In genomic region chr9:56032219-56032618, GRCm38 (mm10) we compare ENCODE assay signal across 28 mouse cellular contexts. TPM values are rescaled to one million over a fixed set of nuclear protein-coding genes. Genes with fewer than 3 reads are reported as not detected.
A peak's percentile ranks its signal among the peaks of the same experiment; 100 is the strongest.
DNase-seq lines count a peak whose midpoint lies in the region; ATAC-seq and TF ChIP-seq lines count a peak whose summit lies in the region.
"Had no signal": no experiment of that assay in that cellular context is flagged by ENCODE, and none has a peak within 500 bp of the region (broad histone marks: within the 10 kb centered on the region; RNA-seq: fewer than 3 reads in every experiment).

No protein-coding gene starts in this region.

- H3K9me3 ChIP-seq in lung, postnatal 0 days (ENCODE audit: low read length) = no peaks in the 10 kb centered on the region
- no peaks in the 10 kb centered on the region for H3K9me3 ChIP-seq in CH12.LX (replicated peaks; ENCODE audit: low read length)
- H3K9me3 ChIP-seq: embryonic facial prominence, embryonic 15.5 days; forebrain, embryonic 10.5 days; G1E; heart, embryonic 12.5 days; hindbrain, embryonic 10.5 days; hindbrain, embryonic 15.5 days had no signal

- H3K4me3 ChIP-seq in lung, postnatal 0 days (ENCODE audit: low read depth, low read length) = no peak overlapping the region
- no peak overlapping the region for H3K4me3 ChIP-seq in CH12.LX (replicated peaks in 1 of 3; ENCODE audit: low read depth in 2 of 3, low read length in 2 of 3, poor library complexity in 1 of 3)
- no peak overlapping the region for H3K4me3 ChIP-seq in left cerebral cortex, adult 2 months
- H3K4me3 ChIP-seq: embryonic facial prominence, embryonic 15.5 days; erythroblast, embryonic 14.5 days; forebrain, embryonic 10.5 days; heart, adult 2 months; heart, embryonic 12.5 days; hindbrain, embryonic 10.5 days; hindbrain, embryonic 15.5 days had no signal

- no peak for TF ChIP-seq RAD21 in CH12.LX (IDR thresholded peaks at IDR 0.05; ENCODE audit: low read depth, low read length)

- in situ Hi-C loops in CH12.LX (cut with MboI; ENCODE audit: low pct_ligation_motif_present, low pct_unique_long_range_greater_than_20kb, low sequenced_read_pairs) = no loop called here

- intact Hi-C loops in left cerebral cortex, adult 2 months (cut with DNase I) = no loop called here

- WGBS in lung, postnatal 0 days = 39% methylated on average over 3 of the region's 3 CpGs

- no peak for TF ChIP-seq POLR2A in CH12.LX (IDR thresholded peaks at IDR 0.05; ENCODE audit: low read depth, low read length)

- H3K36me3 ChIP-seq in lung, postnatal 0 days (ENCODE audit: insufficient read depth, low read length) = no peaks in the 10 kb centered on the region
- H3K36me3 ChIP-seq in CH12.LX (replicated peaks in 1 of 2; ENCODE audit: control insufficient read depth in 1 of 2, insufficient read depth in 1 of 2, low read length in 1 of 2) = no peaks in the 10 kb centered on the region
- H3K36me3 ChIP-seq: embryonic facial prominence, embryonic 15.5 days; forebrain, embryonic 10.5 days; G1E; heart, embryonic 12.5 days; hindbrain, embryonic 10.5 days; hindbrain, embryonic 15.5 days had no signal

- ATAC-seq in lung, postnatal 0 days = peak; percentile 70
- ATAC-seq: forebrain, embryonic 14.5 days; Patski had no signal

- dilution Hi-C loops in CH12.LX (cut with MboI; ENCODE audit: extremely low pct_ligation_motif_present, extremely low pct_unique_long_range_greater_than_20kb, low sequenced_read_pairs) = no loop called here

- H3K79me2 ChIP-seq in CH12.LX (replicated peaks; ENCODE audit: control insufficient read depth, extremely low read depth, insufficient read depth, poor library complexity, severe bottlenecking) = no peaks in the 10 kb centered on the region

- H3K9ac ChIP-seq in lung, postnatal 0 days (replicated peaks; ENCODE audit: low read depth) = no peak overlapping the region
- no peak overlapping the region for H3K9ac ChIP-seq in CH12.LX (ENCODE audit: insufficient read depth, low read depth)
- H3K9ac ChIP-seq: embryonic facial prominence, embryonic 15.5 days; heart, embryonic 12.5 days; hindbrain, embryonic 15.5 days had no signal

- no peak for TF ChIP-seq CTCF in lung, postnatal 0 days (IDR thresholded peaks at IDR 0.05)
- TF ChIP-seq CTCF in CH12.LX (conservative IDR thresholded peaks at IDR 0.05 in 1 of 2, IDR thresholded peaks at IDR 0.05 in 1 of 2; ENCODE audit: low read depth in 2 of 2, low read length in 2 of 2) = no peak
- TF ChIP-seq CTCF in left cerebral cortex, adult 2 months (IDR thresholded peaks at IDR 0.05) = no peak

- H3K27me3 ChIP-seq in lung, postnatal 0 days (replicated peaks; ENCODE audit: insufficient read depth, low read length) = no peaks in the 10 kb centered on the region
- H3K27me3 ChIP-seq in CH12.LX (replicated peaks) = peaks cover 7% of the 10 kb centered on the region
- H3K27me3 ChIP-seq: embryonic facial prominence, embryonic 15.5 days; heart, embryonic 12.5 days; hindbrain, embryonic 15.5 days had no signal

- DNase-seq in lung, postnatal 0 days (ENCODE audit: low spot score) = peak; percentile 32
- DNase-seq in lung, postnatal 25 days (ENCODE audit: low spot score) = no peak
- DNase-seq in CH12.LX (ENCODE audit: extremely low read depth) = peak; percentile 6
- peak; percentile 83 for DNase-seq in R1 (ENCODE audit: low read depth, low spot score)
- no peak for DNase-seq in left cerebral cortex, adult 2 months (ENCODE audit: extremely low spot score in 1 of 2, low spot score in 2 of 2)
- no peak for DNase-seq in kidney, postnatal 25 days
- no peak for DNase-seq in frontal cortex, adult 2 months (ENCODE audit: extremely low spot score in 1 of 2, low spot score in 1 of 2)
- DNase-seq: adrenal gland, adult 8-10 months; adrenal gland, postnatal 36 days; cerebellum, adult 2 months; cerebellum, postnatal 10 days; embryo, embryonic 11 days; gastrocnemius, postnatal 10 days; heart, adult 2 months had no signal

- H3K4me1 ChIP-seq in lung, postnatal 0 days (ENCODE audit: insufficient read depth, low read depth, low read length) = no peaks in the 10 kb centered on the region
- no peaks in the 10 kb centered on the region for H3K4me1 ChIP-seq in CH12.LX (ENCODE audit: control insufficient read depth in 1 of 2, insufficient read depth in 2 of 2)
- H3K4me1 ChIP-seq: embryonic facial prominence, embryonic 15.5 days; forebrain, embryonic 10.5 days; heart, embryonic 12.5 days; hindbrain, embryonic 10.5 days; hindbrain, embryonic 15.5 days had no signal

- TF ChIP-seq EP300 in lung, postnatal 0 days (IDR thresholded peaks at IDR 0.05) = no peak
- no peak for TF ChIP-seq EP300 in CH12.LX (IDR thresholded peaks at IDR 0.05; ENCODE audit: low read length)

- no peak overlapping the region for H3K4me2 ChIP-seq in lung, postnatal 0 days (replicated peaks; ENCODE audit: low read depth, low read length)
- no peak overlapping the region for H3K4me2 ChIP-seq in CH12.LX (ENCODE audit: insufficient read depth, low read depth, poor library complexity, severe bottlenecking)
- H3K4me2 ChIP-seq: embryonic facial prominence, embryonic 15.5 days; heart, embryonic 12.5 days; hindbrain, embryonic 15.5 days had no signal

- no peak overlapping the region for H3K27ac ChIP-seq in lung, postnatal 0 days (ENCODE audit: low read length)
- no peak overlapping the region for H3K27ac ChIP-seq in CH12.LX (ENCODE audit: insufficient read depth, low read depth)
- H3K27ac ChIP-seq in left cerebral cortex, adult 2 months = no peak overlapping the region
- H3K27ac ChIP-seq: embryonic facial prominence, embryonic 15.5 days; forebrain, embryonic 10.5 days; heart, adult 2 months; hindbrain, embryonic 10.5 days; hindbrain, embryonic 15.5 days had no signal

TF ChIP-seq in CH12.LX, 34 proteins besides CTCF, POLR2A, EP300 and RAD21:
- TF ChIP-seq MAX (IDR thresholded peaks at IDR 0.05; ENCODE audit: low read length) = no peak
- no peak for TF ChIP-seq ZMIZ1 (IDR thresholded peaks at IDR 0.05; ENCODE audit: low read depth, low read length)
- no peak for TF ChIP-seq GABPA (IDR thresholded peaks at IDR 0.05; ENCODE audit: insufficient replicate concordance, low read depth, low read length)
- no peak for TF ChIP-seq IRF4 (IDR thresholded peaks at IDR 0.05; ENCODE audit: low read depth, low read length)
- no peak for TF ChIP-seq CHD2 (IDR thresholded peaks at IDR 0.05; ENCODE audit: low read length)
- TF ChIP-seq TBP (conservative IDR thresholded peaks at IDR 0.05; ENCODE audit: low read depth, low read length) = no peak
- no peak for TF ChIP-seq BHLHE40 (IDR thresholded peaks at IDR 0.05; ENCODE audit: low read depth, low read length)
- no peak for TF ChIP-seq JUND (conservative IDR thresholded peaks at IDR 0.05; ENCODE audit: low read depth, low read length)
- no peak for TF ChIP-seq ETS1 (conservative IDR thresholded peaks at IDR 0.05; ENCODE audit: low read depth, low read length)
- TF ChIP-seq E2F4 (IDR thresholded peaks at IDR 0.05; ENCODE audit: insufficient replicate concordance, low read depth, low read length) = no peak
- TF ChIP-seq JUN (IDR thresholded peaks at IDR 0.05; ENCODE audit: insufficient read depth, low read depth, low read length) = no peak
- TF ChIP-seq USF1 (IDR thresholded peaks at IDR 0.05; ENCODE audit: low read depth, low read length) = no peak
- TF ChIP-seq ZNF384 (IDR thresholded peaks at IDR 0.05; ENCODE audit: low read depth, low read length) = no peak
- TF ChIP-seq KAT2A (IDR thresholded peaks at IDR 0.05; ENCODE audit: insufficient replicate concordance, low read length) = no peak
- no peak for TF ChIP-seq MYC (IDR thresholded peaks at IDR 0.05; ENCODE audit: low read depth, low read length)
- no peak for TF ChIP-seq MEF2A (IDR thresholded peaks at IDR 0.05; ENCODE audit: borderline replicate concordance, low read depth, low read length)
- TF ChIP-seq MXI1 (IDR thresholded peaks at IDR 0.05; ENCODE audit: low read depth, low read length) = no peak
- TF ChIP-seq PAX5 (IDR thresholded peaks at IDR 0.05; ENCODE audit: low read length) = no peak
- no peak for TF ChIP-seq ZC3H11A (IDR thresholded peaks at IDR 0.05; ENCODE audit: low read depth, low read length)

RNA-seq across cellular contexts. Expression of gene Rcn2, which starts 9.4 kb away (rescaled TPM):
- 150 and 156 TPM in 2 replicates for polyA plus RNA-seq in lung, postnatal 0 days (2015; fragmentation: Nextera tagmentation; extraction: Ambion mirVana)
- total RNA-seq in CH12.LX (2012; rRNA removed) (16.8 and 18.5 TPM in 2 replicates), CH12.LX (2014; rRNA removed) (56.6 and 66.4 TPM in 2 replicates)
- polyA plus RNA-seq in CH12.LX (2012; ENCODE audit: insufficient read length, low read depth) = 28.6 and 30.8 TPM in 2 replicates
- 100 to 1,000 TPM in 1 of 2 experiments, 10 to 100 TPM in 1; 98.6 to 101 TPM for total RNA-seq in left cerebral cortex, adult 2 months (2021)
- 192 and 209 TPM in 2 replicates for polyA plus RNA-seq in frontal cortex, adult 2 months (2012; rRNA removed)

RNA-seq across cellular contexts. Expression of gene 4930563M21Rik, which starts 21.9 kb away (rescaled TPM):
- not detected in 2 replicates for polyA plus RNA-seq in lung, postnatal 0 days (2015; fragmentation: Nextera tagmentation; extraction: Ambion mirVana)
- total RNA-seq in CH12.LX (2012; rRNA removed) (not detected in 2 replicates), CH12.LX (2014; rRNA removed) (not detected in 2 replicates)
- not detected in 2 replicates for polyA plus RNA-seq in CH12.LX (2012; ENCODE audit: insufficient read length, low read depth)
- not detected for total RNA-seq in left cerebral cortex, adult 2 months (2021)
- not detected in 2 replicates for polyA plus RNA-seq in frontal cortex, adult 2 months (2012; rRNA removed)
- total RNA-seq: adrenal gland, adult 8-10 months; adrenal gland, postnatal 36 days; common myeloid progenitor, adult 5-6 weeks; G1E; gastrocnemius, postnatal 10 days; heart, adult 2 months; heart, postnatal 25 days had no signal
- polyA plus RNA-seq: cerebellum, adult 2 months; embryonic facial prominence, embryonic 11.5 days; embryonic facial prominence, embryonic 15.5 days; erythroblast, embryonic 14.5 days; forebrain, embryonic 10.5 days; forebrain, embryonic 14.5 days; G1E; gonadal fat pad, adult 2 months; heart, adult 2 months; heart, embryonic 12.5 days; heart, embryonic 16.5 days; hindbrain, embryonic 10.5 days; hindbrain, embryonic 15.5 days; Patski had no signal

RNA-seq across cellular contexts. Expression of gene Pstpip1, which starts 57.5 kb away (rescaled TPM):
- polyA plus RNA-seq in lung, postnatal 0 days (2015; fragmentation: Nextera tagmentation; extraction: Ambion mirVana) = 2.3 and 2.8 TPM in 2 replicates
- total RNA-seq in CH12.LX (2012; rRNA removed) = 8.1 and 9.3 TPM in 2 replicates
- total RNA-seq in CH12.LX (2014; rRNA removed) = 15.6 and 17.5 TPM in 2 replicates
- 32.0 and 38.2 TPM in 2 replicates for polyA plus RNA-seq in CH12.LX (2012; ENCODE audit: insufficient read length, low read depth)
- total RNA-seq in left cerebral cortex, adult 2 months (2021) = 1 to 10 TPM; 2.3 to 4.6 TPM
- 4.5 and 6.0 TPM in 2 replicates for polyA plus RNA-seq in frontal cortex, adult 2 months (2012; rRNA removed)
- total RNA-seq: G1E had no signal

Comparison
In these comparisons a context has a peak if more than half of its experiments do, and no peak if none do; other contexts are left out.
1. DNase-seq: peak in lung, postnatal 0 days (single experiment), CH12.LX (single experiment) and R1 (single experiment); none in lung, postnatal 25 days (single experiment), left cerebral cortex, adult 2 months (0 of 2), kidney, postnatal 25 days (0 of 2) and frontal cortex, adult 2 months (0 of 2).